Mouse (Mus musculus): ENCODE measurements around the gene Sytl3.

Sytl3 gene

GRCm38 (mm10) chr17:6737273-6737997, 78.5 kb downstream of the Sytl3 start:
- DNase-seq, result no peak

GRCm38 (mm10) chr17:6738836-6739235, 79.9 kb downstream of the Sytl3 start:
- DNase-seq, result no peak

GRCm38 (mm10) chr17:6739266-6739665, 80.4 kb downstream of the Sytl3 start:
- DNase-seq, result no peak

- DNase-seq, result no peak
These were observed 80.9 kb downstream of the Sytl3 start for GRCm38 (mm10) chr17:6739756-6740155.

GRCm38 (mm10) chr17:6740331-6741170, 81.7 kb downstream of the Sytl3 start:
- no peak for DNase-seq

GRCm38 (mm10) chr17:6741271-6741670, 82.4 kb downstream of the Sytl3 start:
- no peak for DNase-seq

- no peak for DNase-seq
These were observed 83.5 kb downstream of the Sytl3 start for GRCm38 (mm10) chr17:6742083-6743038.

- no peak for DNase-seq
These were observed 84.2 kb downstream of the Sytl3 start for GRCm38 (mm10) chr17:6743039-6743575.

GRCm38 (mm10) chr17:6743787-6744239, 84.9 kb downstream of the Sytl3 start:
- DNase-seq, result no peak

- no peak for DNase-seq
These were observed 85.5 kb downstream of the Sytl3 start for GRCm38 (mm10) chr17:6744366-6744765.

GRCm38 (mm10) chr17:6744871-6745270, 86.0 kb downstream of the Sytl3 start:
- no peak for DNase-seq

GRCm38 (mm10) chr17:6745503-6745902, 86.6 kb downstream of the Sytl3 start:
- DNase-seq, result no peak

GRCm38 (mm10) chr17:6745975-6746374, 87.1 kb downstream of the Sytl3 start:
- no peak for DNase-seq

GRCm38 (mm10) chr17:6746452-6747231, 87.7 kb downstream of the Sytl3 start:
- no peak for DNase-seq

GRCm38 (mm10) chr17:6747478-6747877, 88.6 kb downstream of the Sytl3 start:
- DNase-seq, result no peak

GRCm38 (mm10) chr17:6748779-6749464, 90.0 kb downstream of the Sytl3 start:
- no peak for DNase-seq

GRCm38 (mm10) chr17:6751221-6751859, 92.4 kb downstream of the Sytl3 start:
- DNase-seq, result no peak

GRCm38 (mm10) chr17:6752375-6752774, 93.5 kb downstream of the Sytl3 start:
- DNase-seq, result no peak

GRCm38 (mm10) chr17:6755176-6755575, 96.3 kb downstream of the Sytl3 start:
- DNase-seq, result no peak

- DNase-seq, result no peak
These were observed 97.0 kb downstream of the Sytl3 start for GRCm38 (mm10) chr17:6755873-6756272.

GRCm38 (mm10) chr17:6757902-6758301, 99.0 kb downstream of the Sytl3 start:
- DNase-seq, result no peak

All from cerebellum, adult 11-12 months (tissue).